Mouse (Mus musculus) Muller cell, postnatal 12 days (primary cell): Measurements from ENCODE around the gene Fam122a.

Source experiments
- DNase-seq: peaks from one replicate; pipeline ENCODE4 v3.0.0-alpha.2; 2015; ENCODE audit errors: inconsistent ontology term

Gene Fam122a

GRCm38 (mm10) chr19:24476929-24477882 is at the start of gene Fam122a:
Gene Fam122a (minus strand): TSS chr19:24477356.
- DNase-seq, result peak; percentile 98

GRCm38 (mm10) chr19:24523476-24524313 is 46.5 kb upstream of the Fam122a start:
- DNase-seq, result no peak

- DNase-seq, result no peak
Measured at GRCm38 (mm10) chr19:24521997-24522396, 44.8 kb upstream of the Fam122a start.

GRCm38 (mm10) chr19:24521146-24521545 is 44.0 kb upstream of the Fam122a start:
- DNase-seq, result no peak

GRCm38 (mm10) chr19:24519732-24520409 is 42.7 kb upstream of the Fam122a start:
- no peak for DNase-seq

- DNase-seq, result no peak
Measured at GRCm38 (mm10) chr19:24518384-24518783, 41.2 kb upstream of the Fam122a start.

- no peak for DNase-seq
Measured at GRCm38 (mm10) chr19:24517057-24517456, 39.9 kb upstream of the Fam122a start.

GRCm38 (mm10) chr19:24515941-24516340 is 38.8 kb upstream of the Fam122a start:
- DNase-seq, result no peak

GRCm38 (mm10) chr19:24514661-24515642 is 37.8 kb upstream of the Fam122a start:
- DNase-seq, result no peak

- peak; percentile 39 for DNase-seq
Measured at GRCm38 (mm10) chr19:24513105-24513843, 36.1 kb upstream of the Fam122a start.

- DNase-seq, result no peak
Measured at GRCm38 (mm10) chr19:24511939-24512338, 34.8 kb upstream of the Fam122a start.

GRCm38 (mm10) chr19:24509391-24509790 is 32.2 kb upstream of the Fam122a start:
- no peak for DNase-seq

GRCm38 (mm10) chr19:24508087-24508767 is 31.1 kb upstream of the Fam122a start:
- DNase-seq, result peak; percentile 71

- no peak for DNase-seq
Measured at GRCm38 (mm10) chr19:24502736-24503421, 25.7 kb upstream of the Fam122a start.

- DNase-seq, result no peak
Measured at GRCm38 (mm10) chr19:24501525-24501924, 24.4 kb upstream of the Fam122a start.

- no peak for DNase-seq
Measured at GRCm38 (mm10) chr19:24500431-24500830, 23.3 kb upstream of the Fam122a start.

- DNase-seq, result no peak
Measured at GRCm38 (mm10) chr19:24499291-24499690, 22.1 kb upstream of the Fam122a start.

GRCm38 (mm10) chr19:24493887-24494286 is 16.7 kb upstream of the Fam122a start:
- DNase-seq, result no peak

GRCm38 (mm10) chr19:24491824-24492223 is 14.7 kb upstream of the Fam122a start:
- DNase-seq, result no peak
